In genomic region chr13:92740671-92741270, GRCm38 (mm10) we compare ENCODE assay signal across 8 mouse cellular contexts. TPM values are rescaled to one million over a fixed set of nuclear protein-coding genes. Genes with fewer than 3 reads are reported as not detected.
DNase-seq lines count a peak whose midpoint lies in the region; ATAC-seq lines count a peak whose summit lies in the region.

No protein-coding gene starts in this region.

- no peaks in the 10 kb centered on the region for H3K9me3 ChIP-seq in midbrain, embryonic 14.5 days (ENCODE audit: control insufficient read depth, low read length)

- H3K4me2 ChIP-seq in midbrain, embryonic 14.5 days (ENCODE audit: low read length) = no peak overlapping the region

- ATAC-seq in granulocyte monocyte progenitor cell, adult 5-6 weeks (replicated peaks; ENCODE audit: poor library complexity, severe bottlenecking) = peak; percentile 45; the same call in 1 of the 2 replicates
- ATAC-seq in midbrain, embryonic 14.5 days (ENCODE audit: low FRiP score, low TSS enrichment) = peak; percentile 69; the same call in 1 of the 2 replicates

- no peaks in the 10 kb centered on the region for H3K4me1 ChIP-seq in midbrain, embryonic 14.5 days (ENCODE audit: control insufficient read depth, insufficient read depth, low read length)

- no peak overlapping the region for H3K27ac ChIP-seq in midbrain, embryonic 14.5 days (replicated peaks; ENCODE audit: low read depth, low read length)

- intact Hi-C loops in heart, postnatal 25 days (cut with DNase I) = loop anchor here (1.0 to 5.0 kb wide), 2 partner anchors 160 to 383 kb away; partner anchors contain the start of gene Msh3

- H3K9ac ChIP-seq in midbrain, embryonic 14.5 days (replicated peaks; ENCODE audit: low read length) = no peak overlapping the region

- WGBS in midbrain, embryonic 14.5 days = 16% methylated on average over 2 of the region's 2 CpGs

- no peaks in the 10 kb centered on the region for H3K27me3 ChIP-seq in midbrain, embryonic 14.5 days (ENCODE audit: control insufficient read depth, insufficient read depth, low read length)

- no peak overlapping the region for H3K4me3 ChIP-seq in midbrain, embryonic 14.5 days (replicated peaks; ENCODE audit: low read depth, low read length)

- no peaks in the 10 kb centered on the region for H3K36me3 ChIP-seq in midbrain, embryonic 14.5 days (ENCODE audit: control insufficient read depth, insufficient read depth, low read length)

- DNase-seq in heart, adult 11 months = peak; percentile 70
- no peak for DNase-seq in heart, postnatal 25 days (ENCODE audit: low spot score)
- peak; percentile 74 for DNase-seq in CD4-positive, CD25-positive, alpha-beta regulatory T cell, adult 2 months (ENCODE audit: low read depth, low spot score)
- peak; percentile 34 for DNase-seq in cerebellum, adult 8-10 months
- peak; percentile 49 for DNase-seq in kidney, postnatal 10 days
- peak; percentile 87 for DNase-seq in midbrain, embryonic 14.5 days
- DNase-seq in urinary bladder, postnatal 14 days (ENCODE audit: low spot score) = no peak

RNA-seq across cellular contexts. Expression of gene Thbs4, which starts 53.8 kb away (rescaled TPM):
- total RNA-seq in heart, postnatal 25 days (2021) = 1 to 10 TPM; 3.9 to 6.0 TPM
- not detected in 2 replicates for total RNA-seq in granulocyte monocyte progenitor cell, adult 5-6 weeks (2014; fragmentation: Nextera tagmentation)
- not detected in 2 replicates for total RNA-seq in granulocyte monocyte progenitor cell, adult 5-6 weeks (2017)
- polyA plus RNA-seq in midbrain, embryonic 14.5 days (2014; fragmentation: Nextera tagmentation; extraction: Ambion mirVana) = 0.19 and 2.9 TPM in 2 replicates

Comparison
In these comparisons a context has a peak if more than half of its experiments do, and no peak if none do; other contexts are left out.
1. DNase-seq: peak in heart, adult 11 months (single experiment), CD4-positive, CD25-positive, alpha-beta regulatory T cell, adult 2 months (single experiment), cerebellum, adult 8-10 months (single experiment), kidney, postnatal 10 days (single experiment) and midbrain, embryonic 14.5 days (single experiment); none in heart, postnatal 25 days (single experiment) and urinary bladder, postnatal 14 days (single experiment).
2. RNA of gene Thbs4, which starts 53.8 kb away (total RNA-seq): 3.9 to 6.0 TPM in heart, postnatal 25 days; not detected in granulocyte monocyte progenitor cell, adult 5-6 weeks; every median in the first group is over 4 times any median in the second.